Mouse (Mus musculus): ENCODE data around the gene Pln. TPM values are rescaled to one million over a fixed set of nuclear protein-coding genes. Genes with fewer than 3 reads are reported as not detected.
A peak's percentile ranks its signal among the peaks of the same experiment; 100 is the strongest.

Gene Pln
- polyA plus RNA-seq (2014; fragmentation: Nextera tagmentation; extraction: Ambion mirVana): 2.7 and 3.4 TPM in 2 replicates

GRCm38 (mm10) chr10:53337162-53337923 lies at the start of gene Pln:
Pln (plus strand) TSS chr10:53337667.
- no peak within 1 kb of the TSS for H3K9ac ChIP-seq (ENCODE audit: low read length)
- H3K36me3 ChIP-seq (ENCODE audit: control insufficient read depth, insufficient read depth, low read length): no peaks in the 10 kb centered on the region
- no peak for ATAC-seq (replicated peaks; ENCODE audit: low FRiP score, low TSS enrichment, low read depth)

GRCm38 (mm10) chr10:53305867-53306266 lies 31.6 kb upstream of the Pln start:
- DNase-seq (ENCODE audit: low spot score) (no peak), ATAC-seq (replicated peaks; ENCODE audit: low FRiP score, low TSS enrichment, low read depth) (no peak)
- WGBS: 36% methylated on average over 3 of the region's 3 CpGs
- Histone ChIP-seq H3K4me1 (replicated peaks; ENCODE audit: control insufficient read depth, insufficient read depth, low read length) (no peaks in the 10 kb centered on the region), H3K36me3 (ENCODE audit: control insufficient read depth, insufficient read depth, low read length) (no peaks in the 10 kb centered on the region), H3K9me3 (ENCODE audit: control insufficient read depth, low read length) (no peaks in the 10 kb centered on the region), H3K4me2 (ENCODE audit: low read length) (no peak overlapping the region), H3K9ac (ENCODE audit: low read length) (no peak overlapping the region), H3K4me3 (ENCODE audit: low read depth, low read length) (no peak overlapping the region), H3K27me3 (replicated peaks; ENCODE audit: control insufficient read depth, insufficient read depth, low read length) (no peaks in the 10 kb centered on the region), H3K27ac (ENCODE audit: low read depth) (no peak overlapping the region)

More at GRCm38 (mm10) chr10:53337162-53337923, at the start of gene Pln:
- Histone ChIP-seq H3K27me3 (replicated peaks; ENCODE audit: control insufficient read depth, insufficient read depth, low read length) (no peaks in the 10 kb centered on the region), H3K4me3 (ENCODE audit: low read depth, low read length) (no peak within 1 kb of the TSS), H3K4me1 (replicated peaks; ENCODE audit: control insufficient read depth, insufficient read depth, low read length) (peaks cover 8% of the 10 kb centered on the region; the same call in 1 of the 2 replicates), H3K9me3 (ENCODE audit: control insufficient read depth, low read length) (no peaks in the 10 kb centered on the region), H3K27ac (ENCODE audit: low read depth) (peak within 1 kb of the TSS; percentile 75), H3K4me2 (ENCODE audit: low read length) (no peak within 1 kb of the TSS)
- no peak for DNase-seq (ENCODE audit: low spot score)
- WGBS: 68% methylated on average over 6 of the region's 6 CpGs

DNA sequence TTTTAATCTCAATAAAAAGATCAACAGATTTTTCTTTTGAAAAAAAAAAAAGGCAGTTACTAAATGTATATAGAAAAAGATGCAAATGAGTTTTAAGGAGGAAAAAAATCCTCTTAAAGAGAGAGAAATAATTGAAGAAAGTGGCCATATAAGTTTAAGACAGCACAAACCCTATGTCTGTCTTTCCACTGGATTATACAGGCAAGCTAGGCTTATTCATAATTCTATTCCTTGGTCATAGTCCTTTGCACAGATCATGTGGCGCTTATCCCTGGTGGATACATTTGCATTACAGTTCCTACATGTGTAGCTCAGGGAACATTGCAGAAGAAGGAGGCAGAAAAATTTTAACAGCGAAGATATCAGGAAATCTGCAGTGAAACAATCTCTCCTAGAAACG lies 30.8 kb upstream of the Pln start:
- Histone ChIP-seq H3K9me3 (ENCODE audit: control insufficient read depth, low read length) (no peaks in the 10 kb centered on the region), H3K36me3 (ENCODE audit: control insufficient read depth, insufficient read depth, low read length) (no peaks in the 10 kb centered on the region), H3K4me1 (replicated peaks; ENCODE audit: control insufficient read depth, insufficient read depth, low read length) (no peaks in the 10 kb centered on the region), H3K4me2 (ENCODE audit: low read length) (no peak overlapping the region), H3K27me3 (replicated peaks; ENCODE audit: control insufficient read depth, insufficient read depth, low read length) (no peaks in the 10 kb centered on the region), H3K9ac (ENCODE audit: low read length) (no peak overlapping the region), H3K27ac (ENCODE audit: low read depth) (no peak overlapping the region), H3K4me3 (ENCODE audit: low read depth, low read length) (no peak overlapping the region)
- no peak for ATAC-seq (replicated peaks; ENCODE audit: low FRiP score, low TSS enrichment, low read depth)
- 90% methylated on average over 3 of the region's 3 CpGs for WGBS
- no peak for DNase-seq (ENCODE audit: low spot score)

GRCm38 (mm10) chr10:53323367-53323766 lies 14.1 kb upstream of the Pln start:
- Histone ChIP-seq H3K4me1 (replicated peaks; ENCODE audit: control insufficient read depth, insufficient read depth, low read length) (no peaks in the 10 kb centered on the region), H3K4me3 (ENCODE audit: low read depth, low read length) (no peak overlapping the region), H3K4me2 (ENCODE audit: low read length) (no peak overlapping the region), H3K9me3 (ENCODE audit: control insufficient read depth, low read length) (no peaks in the 10 kb centered on the region), H3K9ac (ENCODE audit: low read length) (no peak overlapping the region), H3K36me3 (ENCODE audit: control insufficient read depth, insufficient read depth, low read length) (no peaks in the 10 kb centered on the region), H3K27ac (ENCODE audit: low read depth) (no peak overlapping the region), H3K27me3 (replicated peaks; ENCODE audit: control insufficient read depth, insufficient read depth, low read length) (no peaks in the 10 kb centered on the region)
- DNase-seq (ENCODE audit: low spot score) (no peak), ATAC-seq (replicated peaks; ENCODE audit: low FRiP score, low TSS enrichment, low read depth) (no peak)

GRCm38 (mm10) chr10:53324663-53325062 lies 12.8 kb upstream of the Pln start:
- Histone ChIP-seq H3K9ac (ENCODE audit: low read length) (no peak overlapping the region), H3K36me3 (ENCODE audit: control insufficient read depth, insufficient read depth, low read length) (no peaks in the 10 kb centered on the region), H3K4me1 (replicated peaks; ENCODE audit: control insufficient read depth, insufficient read depth, low read length) (no peaks in the 10 kb centered on the region), H3K4me2 (ENCODE audit: low read length) (no peak overlapping the region), H3K9me3 (ENCODE audit: control insufficient read depth, low read length) (no peaks in the 10 kb centered on the region), H3K27me3 (replicated peaks; ENCODE audit: control insufficient read depth, insufficient read depth, low read length) (no peaks in the 10 kb centered on the region), H3K27ac (ENCODE audit: low read depth) (no peak overlapping the region), H3K4me3 (ENCODE audit: low read depth, low read length) (no peak overlapping the region)
- 8% methylated on average over 1 of the region's 1 CpGs for WGBS
- ATAC-seq (replicated peaks; ENCODE audit: low FRiP score, low TSS enrichment, low read depth) (no peak), DNase-seq (ENCODE audit: low spot score) (no peak)

- DNase-seq (ENCODE audit: low spot score) (no peak), ATAC-seq (replicated peaks; ENCODE audit: low FRiP score, low TSS enrichment, low read depth) (no peak)
- Histone ChIP-seq H3K4me3 (ENCODE audit: low read depth, low read length) (no peak overlapping the region), H3K27me3 (replicated peaks; ENCODE audit: control insufficient read depth, insufficient read depth, low read length) (no peaks in the 10 kb centered on the region), H3K36me3 (ENCODE audit: control insufficient read depth, insufficient read depth, low read length) (no peaks in the 10 kb centered on the region), H3K4me2 (ENCODE audit: low read length) (no peak overlapping the region), H3K9ac (ENCODE audit: low read length) (no peak overlapping the region), H3K9me3 (ENCODE audit: control insufficient read depth, low read length) (no peaks in the 10 kb centered on the region), H3K4me1 (replicated peaks; ENCODE audit: control insufficient read depth, insufficient read depth, low read length) (no peaks in the 10 kb centered on the region), H3K27ac (ENCODE audit: low read depth) (no peak overlapping the region)
These were observed 11.1 kb upstream of the Pln start for GRCm38 (mm10) chr10:53326367-53326766.

GRCm38 (mm10) chr10:53329257-53329656 lies 8.2 kb upstream of the Pln start:
- no peak for DNase-seq (ENCODE audit: low spot score)
- ATAC-seq (replicated peaks; ENCODE audit: low FRiP score, low TSS enrichment, low read depth): no peak
- H3K27me3 ChIP-seq (replicated peaks; ENCODE audit: control insufficient read depth, insufficient read depth, low read length): no peaks in the 10 kb centered on the region
- 70% methylated on average over 3 of the region's 3 CpGs for WGBS
- H3K9me3 ChIP-seq (ENCODE audit: control insufficient read depth, low read length): no peaks in the 10 kb centered on the region
- no peaks in the 10 kb centered on the region for H3K36me3 ChIP-seq (ENCODE audit: control insufficient read depth, insufficient read depth, low read length)
- no peak overlapping the region for H3K27ac ChIP-seq (ENCODE audit: low read depth)
- H3K4me3 ChIP-seq (ENCODE audit: low read depth, low read length): no peak overlapping the region
- no peak overlapping the region for H3K9ac ChIP-seq (ENCODE audit: low read length)
- H3K4me1 ChIP-seq (replicated peaks; ENCODE audit: control insufficient read depth, insufficient read depth, low read length): 0 out of 2 replicates have a peak, but pooled peaks cover 2% of the 10 kb centered on the region
- no peak overlapping the region for H3K4me2 ChIP-seq (ENCODE audit: low read length)

DNA sequence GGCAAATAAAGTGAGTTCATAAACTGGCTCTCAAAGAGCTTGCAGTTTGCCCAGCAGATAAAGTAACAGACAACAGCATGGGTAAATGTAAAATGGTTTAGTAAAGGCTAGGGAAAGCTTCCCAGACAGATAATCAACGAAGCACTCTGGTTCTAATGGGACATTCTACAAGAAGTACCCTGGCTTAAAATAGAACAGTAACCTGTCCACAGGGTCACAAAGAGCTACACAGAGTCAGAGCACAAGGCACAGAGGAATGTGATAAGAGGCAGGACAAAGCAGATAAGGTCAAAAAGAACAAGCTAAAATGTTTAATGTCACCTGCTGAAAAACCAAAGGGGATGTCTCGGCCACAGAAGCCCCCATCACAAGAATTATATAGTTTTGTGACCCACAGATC lies 4.7 kb upstream of the Pln start:
- H3K4me3 ChIP-seq (ENCODE audit: low read depth, low read length): no peak overlapping the region
- H3K9ac ChIP-seq (ENCODE audit: low read length): no peak overlapping the region
- H3K9me3 ChIP-seq (ENCODE audit: control insufficient read depth, low read length): no peaks in the 10 kb centered on the region
- H3K4me2 ChIP-seq (ENCODE audit: low read length): no peak overlapping the region
- H3K4me1 ChIP-seq (replicated peaks; ENCODE audit: control insufficient read depth, insufficient read depth, low read length): 0 out of 2 replicates have a peak, but pooled peaks cover 5% of the 10 kb centered on the region
- no peaks in the 10 kb centered on the region for H3K36me3 ChIP-seq (ENCODE audit: control insufficient read depth, insufficient read depth, low read length)
- no peak overlapping the region for H3K27ac ChIP-seq (ENCODE audit: low read depth)
- ATAC-seq (replicated peaks; ENCODE audit: low FRiP score, low TSS enrichment, low read depth): no peak
- no peaks in the 10 kb centered on the region for H3K27me3 ChIP-seq (replicated peaks; ENCODE audit: control insufficient read depth, insufficient read depth, low read length)
- 63% methylated on average over 2 of the region's 2 CpGs for WGBS
- DNase-seq (ENCODE audit: low spot score): no peak

DNA sequence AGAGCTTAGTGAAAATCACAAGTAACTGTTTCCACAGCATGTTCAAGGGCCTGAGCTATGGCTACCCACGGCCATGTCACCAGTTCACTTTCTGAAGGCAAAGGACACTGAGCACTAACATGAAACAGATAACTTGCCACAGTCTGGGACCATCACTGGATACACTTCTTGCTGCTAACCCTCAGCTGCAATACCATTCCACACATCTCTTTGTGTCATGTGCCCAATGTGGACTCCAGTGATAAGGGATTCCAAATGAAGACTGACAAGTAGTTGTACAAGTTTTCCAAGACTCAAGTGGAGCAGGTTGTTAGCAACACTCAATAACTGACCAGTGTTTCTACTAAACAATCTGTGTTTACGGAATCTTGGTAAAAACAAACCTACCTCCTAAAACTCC lies 2.2 kb upstream of the Pln start:
- Histone ChIP-seq H3K4me3 (ENCODE audit: low read depth, low read length) (no peak overlapping the region), H3K4me1 (replicated peaks; ENCODE audit: control insufficient read depth, insufficient read depth, low read length) (peaks cover 8% of the 10 kb centered on the region; the same call in 1 of the 2 replicates), H3K9ac (ENCODE audit: low read length) (no peak overlapping the region), H3K36me3 (ENCODE audit: control insufficient read depth, insufficient read depth, low read length) (no peaks in the 10 kb centered on the region), H3K27me3 (replicated peaks; ENCODE audit: control insufficient read depth, insufficient read depth, low read length) (no peaks in the 10 kb centered on the region), H3K4me2 (ENCODE audit: low read length) (no peak overlapping the region), H3K9me3 (ENCODE audit: control insufficient read depth, low read length) (no peaks in the 10 kb centered on the region), H3K27ac (ENCODE audit: low read depth) (no peak overlapping the region)
- no peak for ATAC-seq (replicated peaks; ENCODE audit: low FRiP score, low TSS enrichment, low read depth)
- no peak for DNase-seq (ENCODE audit: low spot score)
- 78% methylated on average over 2 of the region's 2 CpGs for WGBS

Data from intestine, embryonic 14.5 days (tissue).